Mouse (Mus musculus) T-cell, adult 2 months (primary cell): ENCODE measurements around the gene Rtl10.

Experiments
- DNase-seq: peaks from one replicate; pipeline ENCODE4 v3.0.0; 2022; ENCODE audit warnings: low spot score

Rtl10 gene

DNA sequence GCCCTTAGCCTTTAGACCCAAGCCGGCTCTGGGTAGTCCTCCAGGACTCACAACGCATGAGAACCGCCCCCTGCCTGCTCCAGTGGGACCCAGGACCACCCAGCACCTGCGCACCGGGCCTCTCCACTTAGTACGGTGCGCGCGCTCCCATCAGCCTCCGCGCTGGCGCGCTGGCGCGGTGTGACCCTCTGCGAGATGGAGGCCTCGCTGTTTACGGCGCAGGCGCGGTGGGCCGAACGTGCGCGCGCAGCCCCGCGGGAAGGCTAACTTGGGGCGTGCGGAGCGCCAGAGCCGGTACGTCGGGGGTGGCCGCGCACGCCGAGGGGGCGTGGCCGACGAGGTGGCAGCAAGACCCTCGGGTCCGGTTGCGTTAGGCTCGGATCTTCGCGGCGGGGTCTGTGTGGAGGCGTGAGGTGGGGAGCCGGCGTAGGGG is at the start of gene Rtl10, which contains the start of gene Gnb1l:
Rtl10 (plus strand) TSS at position 344 of the 433 bp plus-strand sequence.
Gnb1l (plus strand) TSS at position 156 of the 433 bp plus-strand sequence.
- peak; percentile 93 for DNase-seq

DNA sequence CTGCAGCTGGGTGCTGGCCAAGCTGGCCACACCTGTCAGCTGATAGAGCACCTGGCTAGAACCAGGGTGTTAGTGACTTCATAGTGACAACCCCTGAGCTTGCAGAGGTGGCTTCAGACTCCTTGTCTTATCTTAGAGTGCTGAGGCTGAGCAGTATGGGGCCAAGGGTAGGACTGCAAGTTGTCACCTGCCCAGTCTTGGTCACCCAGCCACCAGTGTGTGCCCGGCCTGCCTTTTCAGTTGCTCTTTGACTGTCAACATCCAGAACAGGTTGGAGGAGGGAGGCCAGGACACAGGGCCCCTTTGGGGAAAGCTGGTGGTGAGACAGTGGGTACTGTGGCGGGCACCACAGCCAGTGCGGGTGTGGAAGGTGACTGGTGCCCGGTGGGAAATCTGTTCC is 49.7 kb upstream of the Rtl10 start:
- DNase-seq: no peak

DNA sequence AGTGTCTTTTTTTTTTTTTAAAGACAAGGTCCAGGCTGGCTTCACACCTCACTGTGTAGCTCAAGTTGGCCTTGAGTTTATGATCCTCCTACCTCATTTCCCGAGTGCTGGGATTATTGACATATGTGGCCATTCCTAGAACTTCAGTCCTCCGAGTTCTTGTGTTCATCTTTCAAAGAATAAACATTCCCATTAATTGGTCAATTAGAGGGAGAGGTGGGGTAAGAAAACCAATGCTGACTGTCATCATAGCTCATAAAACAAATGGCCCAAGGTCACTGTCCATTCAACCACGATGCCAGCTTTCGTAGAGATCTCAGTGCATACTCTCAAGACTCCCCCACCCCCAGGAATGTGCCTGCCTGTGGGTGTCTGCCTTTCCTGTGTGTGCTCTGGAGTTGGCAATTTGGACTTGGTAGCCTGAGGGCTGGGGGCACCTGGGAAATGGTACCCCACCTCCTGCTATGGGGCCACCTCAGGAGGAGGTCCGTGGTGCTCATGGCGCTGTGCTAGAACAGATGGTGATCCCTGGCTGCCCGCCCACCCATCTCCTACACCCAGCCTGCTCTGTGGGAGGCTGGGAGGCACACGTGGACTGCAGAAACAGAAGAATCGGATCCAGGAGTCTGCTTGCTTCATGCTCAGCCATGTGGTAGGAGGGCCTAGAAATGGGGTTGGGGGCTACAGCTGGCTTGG is 47.1 kb upstream of the Rtl10 start:
- DNase-seq: no peak

DNA sequence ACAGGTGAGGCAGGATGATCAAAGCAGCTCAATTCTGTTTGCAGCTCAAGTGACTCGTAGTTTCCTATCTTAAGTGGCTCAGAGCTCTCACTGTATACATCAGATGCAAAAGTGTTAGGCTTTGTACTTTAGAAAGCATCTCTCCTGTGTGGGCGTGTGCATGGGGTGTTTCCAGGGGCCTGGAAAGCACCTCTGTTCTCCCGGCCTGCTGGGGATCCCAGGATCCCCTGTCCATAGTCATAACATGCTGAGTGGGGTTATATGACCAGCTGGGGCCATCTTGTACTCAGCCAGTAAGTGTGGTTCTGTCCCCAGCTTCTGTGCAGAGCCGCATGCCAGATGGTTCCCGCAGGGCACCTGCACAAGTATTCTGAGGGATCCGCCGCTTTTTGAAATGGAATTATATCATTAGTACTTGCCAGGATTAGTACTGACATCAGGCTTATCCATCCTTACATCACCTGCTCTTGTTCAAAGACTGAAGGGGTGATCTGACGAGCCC is 46.3 kb upstream of the Rtl10 start:
- DNase-seq: no peak

DNA sequence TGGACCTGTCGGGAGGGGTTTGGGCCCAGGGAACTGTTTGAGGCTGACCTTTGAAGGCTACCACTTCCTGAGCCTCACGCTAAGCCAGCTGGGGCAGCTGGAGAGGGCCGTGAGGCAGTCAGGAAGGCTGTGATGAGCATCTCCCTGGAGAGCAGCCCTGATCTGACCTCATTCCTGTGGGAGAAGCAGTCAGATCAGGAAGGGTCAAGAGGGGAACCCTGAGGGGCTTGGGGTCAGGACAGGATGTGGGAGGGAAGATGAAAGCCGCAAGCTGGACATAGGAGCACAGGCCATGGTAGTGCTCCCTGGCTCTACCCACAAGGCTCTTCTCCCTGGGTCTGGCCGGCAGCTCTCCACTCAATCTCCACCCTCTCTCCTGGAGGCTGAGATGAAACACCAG is 44.9 kb upstream of the Rtl10 start:
- no peak for DNase-seq

DNA sequence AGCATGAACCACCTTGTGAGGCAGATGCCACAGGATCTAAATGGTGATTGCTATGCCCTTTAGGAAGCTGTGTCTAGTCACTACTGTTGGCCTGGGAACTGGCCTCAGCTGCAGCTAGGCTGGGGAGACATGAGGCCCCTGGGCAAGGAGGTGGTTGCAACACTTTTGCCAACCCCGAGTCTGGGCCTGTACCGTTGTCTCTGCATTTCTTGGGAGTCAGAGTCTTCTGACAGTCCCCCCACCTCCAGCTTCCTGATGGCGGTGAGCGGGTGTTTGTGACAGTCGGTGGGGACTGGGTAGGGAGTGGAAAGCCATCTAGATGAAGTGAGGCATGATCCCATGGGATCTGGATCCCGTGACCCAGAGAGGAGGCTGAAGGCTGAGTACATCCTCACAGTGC is 43.3 kb upstream of the Rtl10 start:
- DNase-seq: no peak

DNA sequence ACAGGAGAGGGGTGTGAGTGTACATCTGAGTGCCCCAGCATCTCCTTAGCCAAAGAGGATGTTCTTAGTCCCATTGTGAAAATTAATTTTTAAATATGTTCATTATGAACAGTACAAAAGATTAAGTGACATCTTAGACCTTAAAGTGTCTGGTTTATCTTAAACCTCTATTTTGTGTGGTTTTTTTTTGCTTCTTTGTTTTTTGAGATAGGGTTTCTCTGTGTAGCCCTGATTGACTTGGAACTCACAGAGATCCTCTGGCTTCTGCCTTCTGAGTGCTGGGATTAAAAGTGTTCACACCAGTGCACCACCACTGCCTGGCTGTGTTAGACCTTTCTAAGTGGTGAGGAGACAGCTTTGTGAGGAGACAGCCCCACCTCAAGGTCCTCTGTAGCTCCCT is 40.0 kb upstream of the Rtl10 start:
- no peak for DNase-seq

DNA sequence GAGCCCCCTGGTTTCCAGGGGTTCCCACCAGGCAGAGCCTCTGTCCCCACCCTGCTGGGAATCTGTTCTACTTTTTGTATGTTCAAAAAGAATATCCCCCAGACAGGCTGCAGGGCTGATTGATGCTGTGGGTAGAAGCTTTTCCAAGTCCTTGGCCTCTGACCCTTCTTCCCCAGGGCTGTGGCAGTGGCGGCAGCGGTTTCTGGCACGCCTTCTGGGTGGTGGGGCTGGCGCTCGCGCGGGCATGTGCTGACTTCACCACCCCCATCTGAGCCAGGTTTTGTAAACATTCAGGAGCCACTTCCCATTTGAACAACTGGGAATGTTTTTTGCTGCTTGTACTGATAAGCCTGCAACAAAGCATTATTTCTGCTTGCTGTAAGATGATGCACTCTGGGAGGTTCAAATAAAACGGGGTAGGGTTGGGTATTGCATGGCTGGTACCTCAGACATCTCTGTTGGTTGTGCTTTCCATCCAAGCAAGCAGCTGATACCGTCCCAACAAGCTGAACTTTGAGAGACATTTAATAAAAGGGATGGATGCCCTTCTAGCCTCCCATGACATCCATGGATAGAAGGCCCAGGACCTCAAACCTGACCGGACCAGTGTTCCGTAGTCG is 39.3 kb upstream of the Rtl10 start:
- no peak for DNase-seq

DNA sequence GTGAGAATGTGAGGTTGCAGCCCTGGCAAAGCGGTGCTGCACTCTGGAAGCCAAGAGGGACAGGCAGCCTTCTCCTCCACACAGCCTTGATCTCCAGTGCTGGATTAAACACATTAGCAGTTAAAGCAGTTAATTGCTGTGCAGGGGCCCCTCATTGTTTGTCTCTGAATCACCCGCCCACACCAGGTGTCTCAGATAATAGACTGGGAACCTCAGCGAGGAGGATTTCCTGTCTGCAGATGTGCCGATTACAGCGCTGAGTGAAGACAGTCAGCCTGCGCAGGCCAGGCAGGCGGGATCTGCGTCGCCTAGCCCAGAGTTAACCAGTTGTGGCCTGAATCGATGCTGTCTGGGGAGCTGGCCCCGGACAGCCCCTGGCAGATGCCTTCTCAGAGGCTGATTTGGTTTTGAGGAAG is 38.7 kb upstream of the Rtl10 start:
- peak; percentile 66 for DNase-seq

DNA sequence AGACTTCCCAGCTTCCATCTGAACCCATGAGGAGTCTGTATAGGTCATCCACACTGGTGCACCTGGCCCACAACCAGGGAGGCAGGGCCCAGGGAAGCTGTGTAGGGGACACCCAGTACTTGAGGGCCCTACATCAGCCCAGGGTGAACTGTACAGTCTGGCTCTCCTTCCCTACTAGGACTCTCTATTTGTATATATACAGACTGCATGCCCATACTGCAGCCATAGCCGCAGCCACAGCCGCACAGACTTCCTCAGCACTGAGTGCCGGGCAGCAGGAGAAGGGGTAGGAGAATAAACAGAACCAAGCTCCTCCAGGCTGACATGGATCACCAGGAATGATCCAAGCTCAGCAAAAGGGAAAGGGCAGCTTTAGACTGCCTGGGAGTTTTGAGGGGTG is 37.9 kb upstream of the Rtl10 start:
- DNase-seq: no peak

DNA sequence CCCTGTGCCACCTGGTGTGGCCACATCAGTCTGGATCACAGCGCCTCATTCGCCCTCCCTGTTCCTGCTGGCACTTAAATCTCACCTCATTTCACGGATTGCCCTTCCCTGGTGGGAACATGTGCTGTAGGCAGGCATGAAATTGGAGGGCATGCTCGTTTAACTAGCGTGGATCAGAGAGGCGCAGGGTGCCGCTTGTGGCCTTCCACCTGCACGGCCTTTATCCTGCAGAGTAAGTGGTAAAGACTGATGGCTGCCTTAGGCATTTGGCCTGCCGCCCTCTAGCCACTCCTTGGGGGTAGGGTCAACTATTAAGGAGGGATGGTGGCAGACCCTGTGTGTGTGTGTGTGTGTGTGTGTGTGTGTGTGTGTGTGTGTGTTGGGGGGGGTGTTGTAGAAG is 36.7 kb upstream of the Rtl10 start:
- no peak for DNase-seq

DNA sequence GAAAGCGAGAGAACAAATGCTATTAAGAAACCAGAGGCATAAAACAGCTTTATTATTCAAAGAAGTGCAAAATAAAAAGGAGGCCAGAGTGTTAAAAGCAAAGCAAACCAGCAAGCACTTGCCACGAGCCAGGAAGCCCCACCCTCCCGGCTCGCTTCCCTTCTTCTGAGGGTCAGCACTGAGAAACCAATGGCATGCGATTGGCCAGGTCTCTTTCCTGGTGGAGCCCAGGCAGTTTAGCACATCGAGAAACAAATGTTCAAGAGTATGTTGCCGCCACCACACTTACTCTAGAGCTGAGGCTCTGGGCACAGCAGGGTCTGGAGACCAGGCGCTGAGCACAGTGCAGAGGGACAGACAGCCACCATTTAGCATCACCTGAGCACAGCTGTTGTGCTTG is 36.1 kb upstream of the Rtl10 start:
- no peak for DNase-seq

DNA sequence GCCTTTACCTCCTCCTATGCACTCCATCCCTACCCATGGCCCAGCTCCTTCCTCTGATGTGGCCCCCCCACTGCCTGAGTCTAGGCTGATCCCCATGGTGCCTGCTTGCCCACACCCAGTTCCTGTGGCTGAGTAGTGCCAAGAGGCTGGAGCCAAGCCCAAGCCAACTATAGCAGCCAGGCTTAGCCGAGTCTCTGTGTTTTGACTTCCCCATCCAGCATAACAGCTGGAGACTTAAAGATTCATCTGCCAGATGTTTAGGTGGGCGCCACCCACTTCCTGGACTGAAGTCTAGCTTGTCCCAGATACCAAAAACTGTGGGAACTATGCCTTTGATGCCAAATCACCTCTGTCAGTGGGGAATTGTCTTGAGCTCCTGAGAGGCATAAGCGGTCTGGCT is 34.4 kb upstream of the Rtl10 start:
- DNase-seq: no peak

DNA sequence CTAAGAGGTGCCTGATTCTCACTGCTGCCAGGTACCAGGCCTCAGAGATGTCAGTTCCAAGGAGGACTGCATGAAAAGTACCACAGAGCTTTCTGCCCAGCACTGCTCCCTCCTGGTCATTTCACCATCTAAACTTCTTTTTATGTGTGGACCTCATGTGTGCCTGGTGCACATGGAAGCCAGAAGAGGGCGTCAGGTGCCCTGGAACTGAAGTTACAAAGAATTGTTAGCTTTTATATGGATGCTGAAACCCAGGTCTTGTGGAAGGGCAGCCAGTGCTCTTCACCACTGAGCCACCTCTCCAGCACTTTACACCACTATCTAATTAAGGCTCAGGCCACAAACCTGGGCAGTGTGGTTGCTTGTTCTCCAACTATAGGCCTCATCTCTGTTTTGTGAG is 27.9 kb upstream of the Rtl10 start:
- DNase-seq: no peak

DNA sequence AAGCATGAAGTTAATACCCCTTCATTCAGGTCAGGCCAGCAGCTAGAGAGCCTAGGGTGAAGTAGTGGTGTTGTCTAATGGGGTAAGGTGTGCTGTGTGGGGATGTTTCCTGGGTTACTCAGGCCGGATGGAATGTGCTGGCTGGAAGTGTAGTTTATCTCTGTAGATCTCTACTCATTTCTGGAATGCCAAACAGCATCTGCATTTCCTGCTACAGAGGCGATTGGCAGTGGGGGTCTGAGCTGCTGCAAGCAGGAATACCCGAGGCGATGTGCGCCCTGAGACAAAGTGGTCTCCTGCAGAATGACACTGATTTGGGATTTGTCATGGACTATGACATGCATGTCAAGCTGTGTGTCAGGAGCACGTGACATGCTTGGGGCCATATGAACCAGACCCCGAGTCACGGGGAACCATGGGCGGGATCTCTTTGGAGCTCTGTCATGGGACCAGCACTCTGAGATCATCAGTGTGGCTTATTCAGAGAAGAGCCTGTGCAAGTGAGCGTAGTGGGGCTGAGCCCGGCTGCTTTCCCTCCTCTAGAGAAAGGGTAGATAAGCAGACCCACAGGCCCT is 27.2 kb upstream of the Rtl10 start:
- no peak for DNase-seq

DNA sequence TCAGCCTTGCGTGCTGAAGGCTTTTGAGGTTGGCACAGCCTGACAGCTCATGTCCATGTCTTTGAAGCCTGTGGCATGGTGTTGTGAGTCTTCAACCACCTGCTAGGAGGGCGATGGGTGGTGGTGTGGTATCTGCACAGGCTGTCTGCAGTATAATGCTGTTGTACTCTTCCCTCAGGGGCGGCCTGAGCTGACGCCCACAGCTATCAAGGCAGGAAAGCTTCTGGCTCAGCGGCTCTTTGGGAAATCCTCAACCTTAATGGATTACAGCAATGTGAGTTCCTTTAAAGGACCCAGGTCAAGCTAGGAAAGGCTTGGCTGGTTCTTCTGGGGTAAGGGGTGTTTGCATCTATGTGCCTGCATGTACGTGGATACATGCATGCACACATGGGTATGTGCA is 26.7 kb upstream of the Rtl10 start:
- no peak for DNase-seq

DNA sequence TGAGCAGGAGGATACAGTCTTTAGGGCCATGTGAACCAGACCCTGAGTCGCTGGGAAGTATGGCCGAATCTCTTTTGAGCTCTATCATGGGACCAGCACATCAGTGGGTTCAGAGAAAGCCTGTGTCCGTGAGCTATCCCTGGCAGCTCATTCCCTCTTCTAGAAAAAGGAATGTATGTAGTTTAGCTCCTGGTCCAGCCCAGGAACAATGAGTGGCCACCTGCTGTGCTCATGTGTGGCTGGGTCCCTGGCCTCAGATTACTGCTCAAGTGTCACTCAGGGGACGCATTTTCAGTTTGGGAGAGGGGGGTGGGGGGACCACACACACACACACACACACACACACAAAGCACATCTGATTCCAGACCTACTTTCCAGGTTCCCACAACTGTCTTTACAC is 26.3 kb upstream of the Rtl10 start:
- DNase-seq: no peak

DNA sequence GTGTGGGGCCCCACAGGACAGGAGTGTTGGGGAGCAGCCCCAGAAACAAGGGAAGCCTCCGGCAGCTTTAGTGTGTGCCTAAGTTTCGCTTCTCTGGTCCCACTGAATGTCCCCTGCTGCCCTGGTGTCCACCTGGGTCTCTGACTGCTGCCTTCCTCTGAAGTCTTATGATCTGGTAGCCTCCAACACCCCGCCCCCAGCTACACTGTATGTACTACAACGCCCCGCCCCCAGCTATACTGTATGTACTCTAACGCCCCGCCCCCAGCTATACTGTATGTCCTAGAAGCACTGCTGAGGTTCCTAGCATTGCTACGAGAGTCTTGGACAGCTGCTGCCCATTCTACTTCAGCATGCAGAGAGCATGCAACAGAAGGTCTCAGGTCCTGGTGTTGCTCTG is 25.7 kb upstream of the Rtl10 start:
- no peak for DNase-seq

DNA sequence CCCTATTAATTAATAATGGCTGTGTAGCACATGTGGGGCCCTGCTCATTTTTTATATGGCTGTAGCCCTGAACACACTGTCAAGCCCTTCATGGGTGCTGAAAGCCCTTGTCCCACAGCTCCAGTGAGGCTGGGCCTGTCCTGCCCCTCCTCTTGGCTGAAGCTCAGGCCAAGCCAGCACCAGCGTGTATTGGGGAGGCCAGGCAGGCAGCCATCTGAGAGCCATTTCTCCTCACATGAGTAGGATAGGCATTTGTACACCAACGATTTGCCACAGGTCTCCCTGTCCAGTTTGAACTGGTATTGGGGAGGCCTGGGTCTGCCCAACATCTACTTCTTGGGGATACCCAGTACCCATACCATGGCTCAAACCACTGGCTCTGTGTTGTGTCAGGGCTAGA is 24.7 kb upstream of the Rtl10 start:
- no peak for DNase-seq

DNA sequence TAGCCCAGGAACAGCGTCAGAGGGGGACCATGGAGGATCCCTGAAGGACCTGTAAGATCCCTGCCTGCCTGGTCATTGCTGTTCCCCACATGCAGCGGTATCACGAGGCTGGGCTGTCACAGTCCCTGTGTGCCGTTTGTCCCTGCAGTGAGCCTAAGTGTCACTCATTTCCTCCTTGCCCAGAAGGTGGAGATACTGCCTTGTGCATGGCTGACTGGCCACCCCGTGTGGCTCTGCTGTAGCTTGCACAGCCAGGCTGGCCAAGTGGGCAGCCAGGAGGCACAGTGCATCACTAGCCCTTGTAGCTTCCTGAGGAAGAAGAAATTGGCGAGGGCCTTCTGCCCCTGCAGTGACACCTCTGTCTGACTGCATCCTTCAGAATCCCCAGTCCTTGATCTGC is 20.7 kb upstream of the Rtl10 start:
- DNase-seq: no peak

DNA sequence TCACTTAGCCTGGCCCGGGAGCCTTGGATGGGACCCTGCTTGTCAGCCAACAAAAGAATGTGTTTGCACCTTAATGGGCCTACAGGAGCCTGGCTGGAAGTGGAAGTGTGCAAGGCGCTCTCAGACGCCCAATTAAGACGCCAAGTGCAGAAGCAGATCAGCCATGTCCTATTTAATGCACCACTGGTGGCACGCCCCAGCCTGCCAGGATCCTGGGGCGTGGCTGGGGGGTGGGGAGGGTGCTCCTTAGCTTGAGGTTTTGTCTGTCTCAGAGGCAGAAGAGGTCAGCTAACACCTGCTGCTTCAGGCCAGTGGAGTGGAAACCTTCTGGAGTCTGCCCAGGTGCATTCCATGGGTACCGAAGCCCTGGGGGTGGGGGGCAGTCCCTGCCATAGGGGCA is 19.0 kb upstream of the Rtl10 start:
- no peak for DNase-seq

DNA sequence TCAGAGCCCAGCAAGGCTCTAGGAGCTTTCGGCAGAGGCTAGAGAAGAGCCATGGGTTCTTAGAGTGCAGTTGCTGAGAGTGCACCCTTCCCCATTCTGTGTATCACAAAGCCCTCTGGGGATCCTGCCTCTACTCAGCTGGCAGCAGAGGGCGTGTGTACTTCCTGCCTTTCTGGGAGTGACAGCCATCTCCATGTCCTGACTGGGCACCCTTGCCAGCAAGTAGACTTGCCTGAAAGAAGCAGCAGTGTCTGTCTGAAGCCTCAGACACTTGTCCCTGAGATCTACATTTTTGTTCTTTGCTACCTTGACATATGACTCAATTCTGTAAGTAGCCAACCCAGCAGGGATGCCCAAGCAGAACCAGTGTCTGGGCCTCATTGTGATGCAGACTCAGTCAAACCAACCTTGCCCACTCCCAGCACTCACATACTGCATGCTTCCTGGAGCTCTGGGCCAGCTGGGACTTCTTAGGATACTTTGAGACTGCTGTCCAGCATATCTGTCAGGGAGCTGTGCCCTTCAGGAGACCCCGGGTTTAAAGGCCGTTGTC is 17.7 kb upstream of the Rtl10 start:
- no peak for DNase-seq

DNA sequence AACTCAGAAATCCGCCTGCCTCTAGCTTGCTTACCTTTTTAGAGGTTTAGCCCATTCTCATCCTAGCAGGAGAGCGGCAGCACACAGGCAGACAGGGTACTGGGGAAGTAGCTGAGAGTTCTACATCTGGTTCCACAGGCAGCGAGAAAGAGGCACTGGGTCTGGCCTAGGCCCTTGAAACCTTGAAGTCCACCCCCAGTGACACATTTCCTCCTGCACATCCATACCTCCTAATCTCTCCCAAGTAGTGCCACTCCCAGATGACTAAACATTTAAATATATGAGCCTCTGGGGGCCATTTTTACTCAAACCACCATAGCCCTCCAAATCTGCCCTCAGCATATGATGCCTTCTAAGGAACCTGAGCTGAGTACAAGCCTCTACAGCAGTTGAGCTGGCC is 16.3 kb upstream of the Rtl10 start:
- DNase-seq: no peak
